Mouse (Mus musculus): ENCODE results near the gene Sntn. TPM values are rescaled to one million over a fixed set of nuclear protein-coding genes. Genes with fewer than 3 reads are reported as not detected.

Sntn gene
- polyA plus RNA-seq (2016; fragmentation: Nextera tagmentation; extraction: Ambion mirVana): not detected in 2 replicates

GRCm38 (mm10) chr14:13670576-13670975, at the start of gene Sntn:
Gene Sntn (plus strand): TSS chr14:13670876.
- whole genome bisulfite sequencing (ENCODE audit: insufficient replicate concordance): 56% methylated on average over 2 of the region's 2 CpGs

GRCm38 (mm10) chr14:13649865-13650264, 20.8 kb upstream of the Sntn start:
- ATAC-seq: no peak
- no peaks in the 10 kb centered on the region for H3K4me1 ChIP-seq
- WGBS (ENCODE audit: insufficient replicate concordance): 70% methylated on average over 1 of the region's 1 CpGs
- H3K4me3 ChIP-seq: no peak overlapping the region
- H3K4me2 ChIP-seq: no peak overlapping the region
- H3K27ac ChIP-seq: no peak overlapping the region
- no peaks in the 10 kb centered on the region for H3K9me3 ChIP-seq (replicated peaks)
- no peaks in the 10 kb centered on the region for H3K27me3 ChIP-seq (replicated peaks)
- H3K36me3 ChIP-seq: no peaks in the 10 kb centered on the region
- H3K9ac ChIP-seq: no peak overlapping the region

More at GRCm38 (mm10) chr14:13670576-13670975, at the start of gene Sntn:
- Histone ChIP-seq H3K9me3 (replicated peaks) (no peaks in the 10 kb centered on the region), H3K4me3 (no peak within 1 kb of the TSS), H3K4me2 (no peak within 1 kb of the TSS), H3K36me3 (no peaks in the 10 kb centered on the region), H3K4me1 (no peaks in the 10 kb centered on the region), H3K27me3 (replicated peaks) (no peaks in the 10 kb centered on the region), H3K27ac (no peak within 1 kb of the TSS), H3K9ac (no peak within 1 kb of the TSS)
- ATAC-seq: no peak

GRCm38 (mm10) chr14:13651039-13651438, 19.6 kb upstream of the Sntn start:
- no peaks in the 10 kb centered on the region for H3K36me3 ChIP-seq
- H3K9me3 ChIP-seq (replicated peaks): no peaks in the 10 kb centered on the region
- no peak for ATAC-seq
- no peak overlapping the region for H3K4me3 ChIP-seq
- 23% methylated on average over 1 of the region's 1 CpGs for WGBS (ENCODE audit: insufficient replicate concordance)
- no peaks in the 10 kb centered on the region for H3K4me1 ChIP-seq
- no peak overlapping the region for H3K27ac ChIP-seq
- no peak overlapping the region for H3K9ac ChIP-seq
- no peak overlapping the region for H3K4me2 ChIP-seq
- H3K27me3 ChIP-seq (replicated peaks): no peaks in the 10 kb centered on the region

- Histone ChIP-seq H3K9ac (no peak overlapping the region), H3K4me3 (no peak overlapping the region), H3K4me1 (no peaks in the 10 kb centered on the region), H3K27ac (no peak overlapping the region), H3K9me3 (replicated peaks) (no peaks in the 10 kb centered on the region), H3K36me3 (no peaks in the 10 kb centered on the region), H3K4me2 (no peak overlapping the region), H3K27me3 (replicated peaks) (no peaks in the 10 kb centered on the region)
- 56% methylated on average over 2 of the region's 2 CpGs for WGBS (ENCODE audit: insufficient replicate concordance)
- ATAC-seq: no peak
These were observed 19.0 kb upstream of the Sntn start for GRCm38 (mm10) chr14:13651541-13652298.

- 29% methylated on average over 1 of the region's 1 CpGs for WGBS (ENCODE audit: insufficient replicate concordance)
- Histone ChIP-seq H3K36me3 (no peaks in the 10 kb centered on the region), H3K9ac (no peak overlapping the region), H3K27me3 (replicated peaks) (no peaks in the 10 kb centered on the region), H3K27ac (no peak overlapping the region), H3K9me3 (replicated peaks) (no peaks in the 10 kb centered on the region), H3K4me2 (no peak overlapping the region), H3K4me1 (no peaks in the 10 kb centered on the region), H3K4me3 (no peak overlapping the region)
- ATAC-seq: no peak
These were observed 16.0 kb downstream of the Sntn start for GRCm38 (mm10) chr14:13686716-13687115.

GRCm38 (mm10) chr14:13690426-13690825, 19.8 kb downstream of the Sntn start:
- no peaks in the 10 kb centered on the region for H3K27me3 ChIP-seq (replicated peaks)
- H3K4me2 ChIP-seq: no peak overlapping the region
- H3K9me3 ChIP-seq (replicated peaks): no peaks in the 10 kb centered on the region
- H3K9ac ChIP-seq: no peak overlapping the region
- no peak overlapping the region for H3K4me3 ChIP-seq
- no peak for ATAC-seq
- no peak overlapping the region for H3K27ac ChIP-seq
- no peaks in the 10 kb centered on the region for H3K36me3 ChIP-seq
- no peaks in the 10 kb centered on the region for H3K4me1 ChIP-seq
- 32% methylated on average over 2 of the region's 2 CpGs for WGBS (ENCODE audit: insufficient replicate concordance)

- H3K27ac ChIP-seq: no peak overlapping the region
- H3K9me3 ChIP-seq (replicated peaks): no peaks in the 10 kb centered on the region
- H3K4me3 ChIP-seq: no peak overlapping the region
- ATAC-seq: no peak
- 30% methylated on average over 4 of the region's 4 CpGs for WGBS (ENCODE audit: insufficient replicate concordance)
- H3K4me1 ChIP-seq: no peaks in the 10 kb centered on the region
- H3K27me3 ChIP-seq (replicated peaks): no peaks in the 10 kb centered on the region
- H3K9ac ChIP-seq: no peak overlapping the region
- no peak overlapping the region for H3K4me2 ChIP-seq
- H3K36me3 ChIP-seq: no peaks in the 10 kb centered on the region
These were observed 61.6 kb downstream of the Sntn start for GRCm38 (mm10) chr14:13732263-13732662.

Other genes with a start within 250 kb of the Sntn start
- not detected in 2 replicates for gene Gm281, start 243.6 kb downstream of the Sntn start, polyA plus RNA-seq (2016; fragmentation: Nextera tagmentation; extraction: Ambion mirVana)